Mouse (Mus musculus) cerebral cortex, adult 2 months (tissue): ENCODE data around the gene Eif5a2.

ENCODE experiments used
- WGBS: fragments of 180-500 bp; shearing (Covaris S2); methylation state at CpG from one replicate; pipeline ENCODE4 v1.1.7; 2018; 5-methylcytosine and 5-hydroxymethylcytosine counted together

Eif5a2 gene

GRCm38 (mm10) chr3:28780994-28781393, at the start of gene Eif5a2:
Eif5a2 (plus strand) TSS chr3:28781276.
- 2% methylated on average over 46 of the region's 46 CpGs for WGBS

GRCm38 (mm10) chr3:28734712-28735111, 46.4 kb upstream of the Eif5a2 start:
- 83% methylated on average over 2 of the region's 2 CpGs for WGBS

- 54% methylated on average over 2 of the region's 2 CpGs for WGBS
These were observed 44.1 kb upstream of the Eif5a2 start for GRCm38 (mm10) chr3:28736981-28737380.

- 64% methylated on average over 6 of the region's 6 CpGs for WGBS
These were observed 40.7 kb upstream of the Eif5a2 start for GRCm38 (mm10) chr3:28740353-28740752.

GRCm38 (mm10) chr3:28743251-28743650, 37.8 kb upstream of the Eif5a2 start:
- 51% methylated on average over 8 of the region's 8 CpGs for WGBS

GRCm38 (mm10) chr3:28745835-28746483, 35.1 kb upstream of the Eif5a2 start:
- WGBS: 31% methylated on average over 7 of the region's 7 CpGs

- 97% methylated on average over 3 of the region's 3 CpGs for WGBS
These were observed 32.9 kb upstream of the Eif5a2 start for GRCm38 (mm10) chr3:28748151-28748550.

- WGBS: 85% methylated on average over 7 of the region's 7 CpGs
These were observed 25.6 kb upstream of the Eif5a2 start for GRCm38 (mm10) chr3:28755477-28755876.

GRCm38 (mm10) chr3:28761225-28761789, 19.8 kb upstream of the Eif5a2 start:
- 62% methylated on average over 8 of the region's 8 CpGs for WGBS

- WGBS: 91% methylated on average over 4 of the region's 4 CpGs
These were observed 14.1 kb upstream of the Eif5a2 start for GRCm38 (mm10) chr3:28766935-28767334.

GRCm38 (mm10) chr3:28768222-28768621, 12.9 kb upstream of the Eif5a2 start:
- WGBS: 87% methylated on average over 3 of the region's 3 CpGs

GRCm38 (mm10) chr3:28772919-28773318, 8.2 kb upstream of the Eif5a2 start:
- WGBS: 65% methylated on average over 4 of the region's 4 CpGs

GRCm38 (mm10) chr3:28775361-28775760, 5.7 kb upstream of the Eif5a2 start:
- WGBS: 91% methylated on average over 7 of the region's 7 CpGs

- 100% methylated on average over 1 of the region's 1 CpGs for WGBS
These were observed 5.1 kb upstream of the Eif5a2 start for GRCm38 (mm10) chr3:28775958-28776357.

GRCm38 (mm10) chr3:28776491-28776890, 4.6 kb upstream of the Eif5a2 start:
- WGBS: 85% methylated on average over 1 of the region's 1 CpGs

GRCm38 (mm10) chr3:28780511-28780910, 565 bp upstream of the Eif5a2 start:
- WGBS: 64% methylated on average over 9 of the region's 9 CpGs

- WGBS: under 1% methylated on average over 35 of the region's 41 CpGs
These were observed 346 bp downstream of the Eif5a2 start for GRCm38 (mm10) chr3:28781422-28781821.

- whole genome bisulfite sequencing: 28% methylated on average over 14 of the region's 14 CpGs
These were observed 772 bp downstream of the Eif5a2 start for GRCm38 (mm10) chr3:28781848-28782247.

- 75% methylated on average over 2 of the region's 2 CpGs for WGBS
These were observed 3.1 kb downstream of the Eif5a2 start for GRCm38 (mm10) chr3:28784176-28784575.

- 90% methylated on average over 7 of the region's 7 CpGs for WGBS
These were observed 13.8 kb downstream of the Eif5a2 start for GRCm38 (mm10) chr3:28794835-28795234.

- WGBS: under 1% methylated on average over 72 of the region's 72 CpGs
These were observed 24.4 kb downstream of the Eif5a2 start, which contains the start of gene Rpl22l1 for GRCm38 (mm10) chr3:28805301-28806097. Rpl22l1 (plus strand) TSS chr3:28805436.

- 86% methylated on average over 4 of the region's 4 CpGs for WGBS
These were observed 27.1 kb downstream of the Eif5a2 start for GRCm38 (mm10) chr3:28808039-28808643.
